In genomic region chr8:48136804-48137650, GRCm38 (mm10) we compare ENCODE assay signal across 14 mouse cellular contexts. TPM values are rescaled to one million over a fixed set of nuclear protein-coding genes. Genes with fewer than 3 reads are reported as not detected.
DNase-seq lines count a peak whose midpoint lies in the region; ATAC-seq and TF ChIP-seq lines count a peak whose summit lies in the region.
"Had no signal": no experiment of that assay in that cellular context is flagged by ENCODE, and none has a peak within 500 bp of the region (broad histone marks: within the 10 kb centered on the region; RNA-seq: fewer than 3 reads in every experiment).

No protein-coding gene starts in this region.

- ATAC-seq in frontal cortex, adult (ENCODE audit: low TSS enrichment): peak; percentile 60
- peak; percentile 44 for ATAC-seq in forebrain, embryonic 15.5 days (replicated peaks)
- ATAC-seq in limb, embryonic 12.5 days (ENCODE audit: insufficient number of reproducible peaks, insufficient read depth, low FRiP score, low TSS enrichment, low read depth): peak; percentile 32; the same call in 1 of the 2 replicates
- ATAC-seq: liver, embryonic 12.5 days had no signal

- peaks cover 49% of the 10 kb centered on the region for H3K4me1 ChIP-seq in E14TG2a.4 (replicated peaks; ENCODE audit: low read depth, low read length)
- peaks cover 31% of the 10 kb centered on the region for H3K4me1 ChIP-seq in forebrain, embryonic 15.5 days
- peaks cover 33% of the 10 kb centered on the region for H3K4me1 ChIP-seq in limb, embryonic 12.5 days (replicated peaks)
- H3K4me1 ChIP-seq: liver, embryonic 12.5 days had no signal

- no peak for DNase-seq in frontal cortex, postnatal 14 days (ENCODE audit: low spot score in 2 of 2)
- DNase-seq in cerebellum, postnatal 36 days: no peak
- no peak for DNase-seq in thymus, postnatal 0 days (ENCODE audit: low spot score)
- no peak for DNase-seq in spleen, postnatal 4 days (ENCODE audit: low spot score in 2 of 2)
- DNase-seq: heart, adult 2 months; heart, postnatal 36 days; kidney, postnatal 10 days; lung, postnatal 10 days; thymus, adult 2 months had no signal

- H3K27me3 ChIP-seq in E14TG2a.4 (ENCODE audit: insufficient read depth, low read length): no peaks in the 10 kb centered on the region
- no peaks in the 10 kb centered on the region for H3K27me3 ChIP-seq in forebrain, embryonic 15.5 days
- H3K27me3 ChIP-seq in limb, embryonic 12.5 days: no peaks in the 10 kb centered on the region
- H3K27me3 ChIP-seq: liver, embryonic 12.5 days had no signal

- H3K36me3 ChIP-seq in E14TG2a.4 (ENCODE audit: insufficient read depth, low read length): peaks cover 31% of the 10 kb centered on the region
- H3K36me3 ChIP-seq in forebrain, embryonic 15.5 days: no peaks in the 10 kb centered on the region
- peaks cover 43% of the 10 kb centered on the region for H3K36me3 ChIP-seq in limb, embryonic 12.5 days

- peak overlapping the region; percentile 62 for H3K27ac ChIP-seq in forebrain, embryonic 15.5 days (replicated peaks)
- no peak overlapping the region for H3K27ac ChIP-seq in limb, embryonic 12.5 days
- H3K27ac ChIP-seq: heart, adult 2 months; liver, embryonic 12.5 days had no signal

- H3K4me2 ChIP-seq in forebrain, embryonic 15.5 days (replicated peaks): peak overlapping the region; percentile 21
- peak overlapping the region; percentile 28 for H3K4me2 ChIP-seq in limb, embryonic 12.5 days
- H3K4me2 ChIP-seq: liver, embryonic 12.5 days had no signal

- no peaks in the 10 kb centered on the region for H3K9me3 ChIP-seq in E14TG2a.4 (ENCODE audit: low read length)
- no peaks in the 10 kb centered on the region for H3K9me3 ChIP-seq in forebrain, embryonic 15.5 days
- no peaks in the 10 kb centered on the region for H3K9me3 ChIP-seq in limb, embryonic 12.5 days
- H3K9me3 ChIP-seq: liver, embryonic 12.5 days had no signal

- 52% methylated on average over 30 of the region's 30 CpGs for WGBS in forebrain, embryonic 15.5 days
- 52% methylated on average over 30 of the region's 30 CpGs for WGBS in limb, embryonic 12.5 days

- TF ChIP-seq CTCF in E14TG2a.4 (conservative IDR thresholded peaks at IDR 0.05; ENCODE audit: low read length): no peak

- H3K4me3 ChIP-seq in E14TG2a.4 (replicated peaks; ENCODE audit: low read length): peak overlapping the region; percentile 37
- H3K4me3 ChIP-seq in forebrain, embryonic 15.5 days: peak overlapping the region; percentile 12; the same call in 1 of the 2 replicates
- 0 out of 2 replicates have a peak overlapping the region, but pooled peaks have one; percentile 2 for H3K4me3 ChIP-seq in limb, embryonic 12.5 days (replicated peaks)
- H3K4me3 ChIP-seq: heart, adult 2 months; liver, embryonic 12.5 days had no signal

- H3K9ac ChIP-seq in forebrain, embryonic 15.5 days (replicated peaks): no peak overlapping the region
- no peak overlapping the region for H3K9ac ChIP-seq in limb, embryonic 12.5 days (replicated peaks)
- H3K9ac ChIP-seq: liver, embryonic 12.5 days had no signal

RNA-seq across cellular contexts. Expression of gene Dctd, which starts 38.1 kb away (rescaled TPM):
- polyA plus RNA-seq in forebrain, embryonic 15.5 days (2015; fragmentation: Nextera tagmentation; extraction: Ambion mirVana): 13.1 and 14.4 TPM in 2 replicates
- polyA plus RNA-seq in limb, embryonic 12.5 days (2016; fragmentation: Nextera tagmentation; extraction: Ambion mirVana): 34.3 and 39.1 TPM in 2 replicates
- 6.2 and 9.0 TPM in 2 replicates for polyA plus RNA-seq in thymus, postnatal 0 days (2015; fragmentation: Nextera tagmentation; extraction: Ambion mirVana)
